In genomic region chr6:120149458-120150120, GRCm38 (mm10) we compare ENCODE assay signal across 12 mouse cellular contexts. TPM values are rescaled to one million over a fixed set of nuclear protein-coding genes. Genes with fewer than 3 reads are reported as not detected.
DNase-seq lines count a peak whose midpoint lies in the region; ATAC-seq lines count a peak whose summit lies in the region.
"Had no signal": no experiment of that assay in that cellular context is flagged by ENCODE, and none has a peak within 500 bp of the region (broad histone marks: within the 10 kb centered on the region; RNA-seq: fewer than 3 reads in every experiment).

No protein-coding gene starts in this region.

- H3K4me2 ChIP-seq in heart, embryonic 15.5 days, result no peak overlapping the region
- H3K4me2 ChIP-seq: hindbrain, embryonic 14.5 days had no signal

- H3K27me3 ChIP-seq in heart, embryonic 15.5 days, result no peaks in the 10 kb centered on the region

- H3K9me3 ChIP-seq in heart, embryonic 15.5 days (replicated peaks), result no peaks in the 10 kb centered on the region

- no peaks in the 10 kb centered on the region for H3K36me3 ChIP-seq in heart, embryonic 15.5 days

- intact Hi-C loops in heart, postnatal 14 days (cut with DNase I), result loop anchor here (5.0 kb wide), 1 partner anchor 38 kb away; no protein-coding TSS in a partner anchor

- H3K27ac ChIP-seq in heart, embryonic 15.5 days, result peak overlapping the region; percentile 85
- H3K27ac ChIP-seq: hindbrain, embryonic 14.5 days had no signal

- no peak for ATAC-seq in heart, embryonic 15.5 days (replicated peaks; ENCODE audit: insufficient number of reproducible peaks, insufficient read depth, low FRiP score, low read depth)

- DNase-seq in heart, postnatal 14 days, result no peak
- DNase-seq in CD4-positive, CD25-positive, alpha-beta regulatory T cell, adult 2 months (ENCODE audit: low read depth, low spot score), result peak; percentile 33
- DNase-seq in R1 (ENCODE audit: low read depth, low spot score), result peak; percentile 84
- DNase-seq in induced T-regulatory cell, adult 2 months (ENCODE audit: low read depth), result peak; percentile 69
- DNase-seq in kidney, adult 11 months, result no peak
- DNase-seq in embryo, embryonic 11 days, result no peak
- DNase-seq: cerebellum, postnatal 36 days; kidney, postnatal 10 days had no signal

- H3K4me1 ChIP-seq in heart, embryonic 15.5 days (replicated peaks), result peaks cover 62% of the 10 kb centered on the region

- WGBS in heart, embryonic 15.5 days, result 58% methylated on average over 12 of the region's 12 CpGs

- H3K9ac ChIP-seq in heart, embryonic 15.5 days, result no peak overlapping the region
- H3K9ac ChIP-seq: hindbrain, embryonic 14.5 days had no signal

- no peak overlapping the region for H3K4me3 ChIP-seq in heart, embryonic 15.5 days

RNA-seq across cellular contexts. Expression of gene Ninj2, which starts 56.4 kb away (rescaled TPM):
- 0.15 TPM in 1 of 2 replicates, not detected in the other for polyA plus RNA-seq in heart, embryonic 15.5 days (2015; fragmentation: Nextera tagmentation; extraction: Ambion mirVana)
- total RNA-seq in heart, postnatal 14 days (2021), result not detected
- polyA plus RNA-seq: hindbrain, embryonic 14.5 days; small intestine, adult 2 months; stomach, embryonic 16.5 days had no signal

Comparison
In these comparisons a context has a peak if more than half of its experiments do, and no peak if none do; other contexts are left out.
1. DNase-seq: peak in CD4-positive, CD25-positive, alpha-beta regulatory T cell, adult 2 months (single experiment), R1 (single experiment) and induced T-regulatory cell, adult 2 months (single experiment); none in heart, postnatal 14 days (0 of 2), kidney, adult 11 months (single experiment) and embryo, embryonic 11 days (single experiment).